Mouse (Mus musculus): ENCODE data around the gene Cyren. TPM values are rescaled to one million over a fixed set of nuclear protein-coding genes. Genes with fewer than 3 reads are reported as not detected.

Cyren gene
- total RNA-seq, 4 experiments from 2014 or later = 3.7 to 4.2 (median 3.8) TPM

DNA sequence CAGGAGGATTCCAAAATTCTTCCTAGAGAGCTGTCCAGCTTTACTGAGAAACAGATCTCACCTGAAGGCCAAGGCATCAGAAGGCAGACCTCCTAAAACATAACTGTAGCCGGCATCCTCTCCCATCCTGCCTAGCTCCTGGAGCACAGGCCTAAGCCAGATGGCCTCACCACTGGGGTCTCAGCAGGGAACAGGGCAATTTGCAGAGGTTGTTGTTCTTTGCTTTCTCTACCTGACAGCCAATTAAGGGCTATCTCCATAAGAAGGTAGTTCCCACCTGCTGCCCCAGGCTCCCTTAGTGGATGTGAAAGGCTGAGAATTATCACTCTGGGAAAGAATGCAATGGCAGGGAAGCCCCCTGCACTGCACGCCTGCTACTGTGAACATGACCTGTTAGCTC is 23.1 kb upstream of the Cyren start:
- DNase-seq (ENCODE audit: low spot score) = no peak

DNA sequence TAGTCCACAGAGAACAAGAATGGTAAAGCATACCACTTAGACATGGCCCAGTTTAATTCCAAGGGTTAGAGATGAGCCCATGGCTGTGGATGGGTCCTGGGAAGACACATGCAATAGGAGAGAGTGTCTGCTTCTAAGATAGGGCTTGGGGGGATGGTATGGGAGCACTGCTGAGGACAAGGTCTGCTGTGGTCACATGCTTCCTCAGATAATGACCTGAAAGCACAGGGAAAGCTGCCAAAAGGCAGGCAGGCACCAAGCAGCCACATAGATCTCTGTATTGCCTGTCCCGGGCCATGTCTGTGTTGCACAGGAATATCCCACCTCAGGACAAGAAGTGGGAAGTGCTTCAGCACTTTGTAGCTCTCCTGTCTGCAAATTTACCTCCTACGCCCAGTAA is 21.3 kb upstream of the Cyren start:
- DNase-seq (ENCODE audit: low spot score) = no peak

- no peak for DNase-seq (ENCODE audit: low spot score)
These were observed 18.4 kb upstream of the Cyren start for GRCm38 (mm10) chr6:34896168-34896780.

GRCm38 (mm10) chr6:34895569-34895968 is 17.7 kb upstream of the Cyren start:
- no peak for DNase-seq (ENCODE audit: low spot score)

DNA sequence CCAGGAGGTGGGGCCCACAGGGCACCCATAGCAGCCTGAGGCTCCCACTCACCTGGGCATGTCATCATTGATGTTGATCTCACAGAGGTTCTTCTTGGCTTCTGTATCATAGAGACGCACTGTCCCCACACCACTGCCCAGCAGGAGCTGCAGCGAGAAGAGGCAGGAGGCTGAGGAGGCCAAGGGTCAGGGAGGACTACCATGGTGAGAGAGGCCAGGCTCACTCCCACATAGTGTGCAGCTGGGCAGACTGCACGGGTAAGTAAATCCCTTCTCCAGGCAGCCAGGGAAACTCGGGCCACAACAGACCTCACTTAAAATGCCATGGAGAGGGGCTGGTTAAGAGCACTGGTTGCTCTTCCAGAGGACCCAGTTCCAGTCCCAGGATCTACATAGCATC is 11.3 kb upstream of the Cyren start:
- DNase-seq (ENCODE audit: low spot score) = no peak

GRCm38 (mm10) chr6:34887131-34887850 is 9.4 kb upstream of the Cyren start:
- no peak for DNase-seq (ENCODE audit: low spot score)

GRCm38 (mm10) chr6:34884724-34885123 is 6.9 kb upstream of the Cyren start:
- DNase-seq (ENCODE audit: low spot score) = no peak

DNA sequence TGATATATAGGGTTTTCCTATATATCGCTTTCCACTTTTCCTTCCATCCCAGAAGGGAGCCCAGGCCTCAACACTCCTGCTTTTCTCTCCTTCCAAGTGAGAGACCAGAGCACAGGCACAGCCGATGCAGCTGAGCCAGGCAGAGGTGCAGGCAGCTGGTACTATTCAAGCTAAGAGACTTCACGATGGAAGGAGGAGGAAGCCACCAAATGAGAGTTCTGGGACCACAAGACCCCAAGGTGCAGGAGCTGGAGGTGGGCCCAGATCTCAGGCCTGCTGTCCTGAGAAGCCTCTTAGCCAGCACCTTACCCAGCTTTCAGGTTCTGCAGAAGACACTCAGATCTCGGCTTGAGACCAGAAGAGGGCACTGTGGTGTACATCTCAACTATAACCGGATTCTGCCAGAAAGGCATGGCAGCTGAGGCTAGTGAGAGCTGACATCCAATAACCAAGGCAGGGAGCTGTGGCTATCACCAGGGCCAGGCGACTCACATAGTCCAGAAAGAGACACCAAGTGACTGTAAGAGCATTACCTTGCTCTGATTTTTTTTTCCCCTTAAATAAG is 2.1 kb upstream of the Cyren start:
- no peak for DNase-seq (ENCODE audit: low spot score)

DNA sequence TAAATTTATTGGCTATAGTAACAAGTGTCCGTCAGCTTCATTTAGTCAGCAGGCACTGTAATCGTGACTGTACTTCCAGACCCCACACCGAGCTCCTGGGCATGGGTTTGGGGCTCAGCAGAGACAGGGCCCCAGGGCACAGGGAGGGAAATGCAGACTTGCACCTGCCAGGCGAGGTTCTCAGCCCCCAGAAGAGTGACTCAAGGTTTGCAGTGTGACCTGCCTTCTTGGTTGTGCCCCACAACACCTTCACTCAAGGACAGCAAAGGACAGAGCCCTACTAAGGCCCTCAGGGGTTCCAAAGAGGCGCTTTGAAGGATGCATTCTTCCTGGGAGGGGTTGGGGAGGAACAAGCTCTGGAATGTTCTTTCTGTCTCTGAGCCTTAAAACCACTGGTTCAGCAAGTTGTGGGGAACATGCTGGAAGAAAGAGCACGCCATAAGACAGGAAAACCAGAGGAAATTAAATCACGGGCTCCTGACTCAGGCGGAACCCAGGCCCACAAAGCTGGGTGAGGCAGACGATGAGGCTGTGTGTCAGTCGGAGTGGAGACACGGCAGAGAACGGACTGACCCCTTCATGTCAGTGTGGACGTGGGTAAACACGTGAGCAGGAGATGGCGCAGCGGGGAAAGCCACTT is 1.4 kb upstream of the Cyren start:
- DNase-seq (ENCODE audit: low spot score) = no peak

- DNase-seq (ENCODE audit: low spot score) = no peak
These were observed 1.1 kb downstream of the Cyren start for GRCm38 (mm10) chr6:34876835-34877156.

DNA sequence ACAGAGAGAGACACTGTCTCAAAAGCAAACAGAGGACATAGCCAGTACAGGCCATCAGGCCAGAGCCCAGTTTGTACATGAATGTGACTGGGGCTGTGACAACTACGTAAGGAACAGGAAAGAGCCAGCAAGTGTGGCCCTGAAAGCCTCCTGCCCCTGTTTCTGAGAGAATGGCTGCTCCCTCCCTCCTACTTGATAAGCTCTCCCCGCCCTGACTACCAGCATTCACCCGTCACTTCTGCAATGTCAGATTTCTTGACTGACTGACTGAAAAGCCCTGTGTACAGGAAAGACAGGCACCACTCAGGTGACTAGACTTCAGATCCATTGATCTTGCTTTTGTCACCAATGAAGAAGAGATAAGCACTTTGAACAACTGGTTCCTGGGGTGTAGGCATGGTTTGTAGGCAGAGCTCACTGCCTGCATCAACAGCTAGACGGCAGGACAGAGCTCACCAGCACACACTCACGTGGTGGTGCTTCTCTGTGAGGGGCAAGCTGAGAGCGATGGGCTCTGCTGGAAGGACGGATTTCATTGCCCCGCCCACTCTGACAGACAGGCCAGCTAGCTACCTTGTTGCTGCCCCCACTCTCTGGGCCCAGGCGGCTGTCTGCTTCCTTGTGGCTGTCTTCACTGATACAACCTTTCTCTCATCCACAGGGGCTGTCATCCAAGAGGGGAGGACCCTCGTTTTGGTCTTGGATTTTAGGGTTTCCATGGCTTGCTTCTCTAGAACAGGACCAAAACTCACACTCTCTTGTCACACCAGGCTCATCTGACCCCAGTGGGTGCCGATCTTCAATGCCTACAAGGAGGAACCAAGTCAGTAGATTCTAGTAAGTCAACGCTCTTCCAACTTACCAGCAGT is 1.7 kb downstream of the Cyren start:
- no peak for DNase-seq (ENCODE audit: low spot score)

DNA sequence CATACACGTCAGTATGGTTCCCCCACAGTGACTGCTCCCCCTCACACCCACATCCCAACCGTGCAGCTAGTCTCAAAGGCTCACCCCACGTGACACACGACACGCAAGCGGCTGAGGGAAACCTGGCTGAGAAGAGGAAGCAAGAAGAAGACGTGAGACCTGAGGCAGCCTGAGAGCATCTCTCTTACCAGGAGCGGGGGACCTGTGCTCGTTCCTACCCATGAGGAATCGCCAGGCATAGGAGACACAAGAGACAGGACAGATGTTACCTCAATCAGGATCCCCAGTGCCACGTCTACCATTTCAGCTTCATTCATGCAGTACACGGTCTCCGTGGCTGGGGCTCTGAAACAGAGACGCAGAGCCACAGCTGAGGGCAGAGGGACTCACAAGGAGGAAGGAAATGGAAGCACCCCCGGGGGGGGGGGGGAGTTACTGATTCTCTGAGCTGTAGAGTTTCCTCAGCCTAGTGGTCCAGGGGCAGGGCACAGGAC is 2.5 kb downstream of the Cyren start:
- peak; percentile 67 for DNase-seq (ENCODE audit: low spot score)

DNA sequence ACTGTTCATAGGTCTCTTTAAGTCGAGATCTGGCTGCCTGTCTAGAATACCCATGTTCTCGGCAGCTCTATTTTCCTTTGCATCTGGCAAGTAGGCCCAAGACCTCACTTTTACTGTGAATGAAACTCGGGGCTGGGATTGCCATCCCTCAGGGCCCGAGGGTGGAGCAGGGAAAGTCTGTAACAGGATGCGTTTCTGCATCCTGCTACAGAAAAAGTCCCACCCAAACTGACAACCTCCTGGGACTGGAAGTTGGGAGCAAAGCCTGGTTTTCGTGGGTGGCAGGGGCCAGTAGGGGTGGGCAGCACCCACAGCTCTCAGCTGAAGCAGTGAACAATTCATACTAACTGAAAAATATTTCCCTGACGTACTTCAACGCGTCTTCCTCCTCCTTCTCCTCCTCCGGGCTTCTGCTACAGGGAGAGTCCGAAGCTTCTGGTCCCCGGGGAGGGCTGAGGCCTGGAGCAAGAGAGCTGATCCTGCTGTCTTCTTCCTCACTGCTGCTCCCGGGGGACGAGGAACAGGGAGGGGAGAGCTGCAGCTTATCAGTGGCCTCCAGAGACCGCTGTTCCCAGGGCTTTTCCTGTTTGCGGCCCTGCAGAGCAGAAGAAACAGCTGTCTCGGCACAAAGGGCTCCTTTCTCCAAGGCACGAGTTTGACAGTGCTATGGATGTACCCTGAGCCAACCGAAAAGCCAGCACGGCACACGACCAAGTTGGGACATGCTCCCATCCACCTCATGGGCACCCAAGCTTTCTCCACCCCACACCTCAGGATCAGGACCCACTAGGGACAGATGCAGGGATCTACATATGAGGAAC is 3.5 kb downstream of the Cyren start:
- DNase-seq (ENCODE audit: low spot score) = peak; percentile 90

DNA sequence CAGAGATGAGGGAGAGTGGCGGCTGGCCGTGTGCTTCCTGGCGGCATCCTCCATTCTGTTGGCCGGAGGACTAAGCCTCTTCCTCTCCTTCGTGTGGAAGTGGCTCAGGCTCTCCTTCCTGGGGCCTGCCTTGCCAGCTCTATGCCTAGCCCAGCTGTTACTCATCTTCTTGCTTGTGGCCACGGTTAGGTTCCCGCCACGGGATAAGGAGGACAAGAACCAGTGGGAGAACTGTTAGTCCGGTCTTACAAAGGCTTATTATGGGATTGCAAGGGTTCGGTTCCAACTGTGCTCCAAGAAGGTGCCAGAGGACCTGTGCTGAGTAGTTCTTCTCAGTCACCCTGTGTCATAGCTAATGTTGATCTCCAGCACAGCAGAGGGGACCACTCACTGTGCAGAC is 5.0 kb downstream of the Cyren start:
- DNase-seq (ENCODE audit: low spot score) = no peak

- no peak for DNase-seq (ENCODE audit: low spot score)
These were observed 5.9 kb downstream of the Cyren start for GRCm38 (mm10) chr6:34871929-34872328.

DNA sequence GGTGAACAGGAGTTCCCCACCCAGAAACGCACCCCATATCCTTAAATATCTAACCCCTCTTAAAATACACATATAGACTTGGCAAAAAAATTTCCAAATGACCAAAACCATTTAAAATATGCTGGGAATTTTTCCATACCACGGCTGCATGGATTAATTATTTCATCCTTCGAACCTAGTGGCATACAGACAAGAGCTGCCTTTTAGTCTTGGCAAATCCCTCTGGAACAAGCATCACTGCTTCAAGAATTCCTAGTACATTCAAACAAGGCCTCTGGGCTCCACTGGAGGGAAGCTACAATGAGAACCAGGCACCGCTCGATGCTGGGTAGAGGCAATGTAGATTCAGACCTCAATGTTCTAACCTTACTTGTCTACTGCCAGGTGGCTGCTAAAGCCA is 7.1 kb downstream of the Cyren start:
- DNase-seq (ENCODE audit: low spot score) = no peak

GRCm38 (mm10) chr6:34870136-34870535 is 7.7 kb downstream of the Cyren start:
- no peak for DNase-seq (ENCODE audit: low spot score)

- no peak for DNase-seq (ENCODE audit: low spot score)
These were observed 8.5 kb downstream of the Cyren start for GRCm38 (mm10) chr6:34869225-34869915.

GRCm38 (mm10) chr6:34868507-34869217 is 9.2 kb downstream of the Cyren start:
- no peak for DNase-seq (ENCODE audit: low spot score)

- DNase-seq (ENCODE audit: low spot score) = no peak
These were observed 9.9 kb downstream of the Cyren start for GRCm38 (mm10) chr6:34867995-34868350.

Measured in heart, adult 8-10 months (tissue).